Mouse (Mus musculus) erythroblast, embryonic 14.5 days (primary cell): ENCODE data around the gene Ccdc183.

Experiments used
- GATA1 ChIP-seq: IDR thresholded peaks from 2 replicates; pipeline ENCODE4 v1.6.1; 2012; ENCODE audit warnings: low read length, inconsistent platforms, mixed read lengths
- TAL1 ChIP-seq: IDR thresholded peaks from 3 replicates; pipeline ENCODE4 v1.6.1; 2012; ENCODE audit warnings: low read length, inconsistent platforms, mixed read lengths

GRCm38 (mm10) chr2:25620386-25620785, 2.9 kb upstream of the Ccdc183 start:
- TF ChIP-seq GATA1 = no peak
- TF ChIP-seq TAL1 = no peak
